Mouse (Mus musculus): Measurements from ENCODE around the gene Grm7. TPM values are rescaled to one million over a fixed set of nuclear protein-coding genes. Genes with fewer than 3 reads are reported as not detected.

Gene Grm7
- total and polyA plus RNA-seq, 2 experiments from 2014 or later: 0.03 TPM; not detected in 1

DNA sequence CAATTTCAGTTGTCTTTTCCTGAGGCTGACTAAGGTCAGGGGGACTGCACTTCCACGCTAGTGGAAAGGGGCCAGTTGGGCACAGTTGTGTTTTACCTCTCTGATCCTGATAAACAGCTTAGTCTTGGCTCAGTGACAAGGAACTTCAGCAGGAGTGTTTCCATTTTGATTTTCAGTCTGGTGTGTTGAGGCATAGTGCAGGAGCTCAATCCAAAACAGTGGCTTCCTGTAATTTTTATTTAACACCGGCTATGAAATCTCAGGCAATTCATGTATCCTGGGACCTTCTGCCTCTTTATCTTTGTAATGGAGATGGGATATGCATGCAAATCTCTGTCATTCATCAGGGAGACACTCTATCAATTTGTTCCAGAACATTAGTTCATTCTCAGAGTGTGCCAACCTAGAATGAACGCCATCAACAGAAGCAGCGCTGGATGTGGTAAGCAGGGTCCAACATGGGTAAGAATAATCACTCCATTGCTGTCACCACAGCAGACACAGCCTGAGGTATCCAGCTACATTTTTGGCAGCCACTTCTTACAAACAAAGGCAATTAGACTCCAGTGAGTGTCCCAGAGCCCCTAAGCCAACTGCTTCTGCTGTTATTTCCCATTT is 926.2 kb downstream of the Grm7 start:
- H3K4me2 ChIP-seq (ENCODE audit: low read depth, low read length): no peak overlapping the region
- no peak overlapping the region for H3K9ac ChIP-seq (replicated peaks; ENCODE audit: low read depth, low read length)
- no peak overlapping the region for H3K4me3 ChIP-seq (ENCODE audit: low read depth, low read length)
- 50% methylated on average over 4 of the region's 4 CpGs for WGBS
- DNase-seq (ENCODE audit: low spot score) (no peak), ATAC-seq (ENCODE audit: insufficient read depth, low read depth) (no peak)
- no peaks in the 10 kb centered on the region for H3K27me3 ChIP-seq (ENCODE audit: control insufficient read depth, insufficient read depth, low read length)
- no peaks in the 10 kb centered on the region for H3K4me1 ChIP-seq (ENCODE audit: control insufficient read depth, insufficient read depth)
- TF ChIP-seq CTCF (IDR thresholded peaks at IDR 0.05; ENCODE audit: low read depth) (no peak), EP300 (IDR thresholded peaks at IDR 0.05; ENCODE audit: low read depth) (no peak)
- H3K36me3 ChIP-seq (replicated peaks; ENCODE audit: control insufficient read depth, insufficient read depth, low read length): no peaks in the 10 kb centered on the region
- no peak overlapping the region for H3K27ac ChIP-seq (ENCODE audit: low read depth)
- H3K9me3 ChIP-seq (replicated peaks; ENCODE audit: control insufficient read depth, low read length): 0 out of 2 replicates have a peak, but pooled peaks cover 7% of the 10 kb centered on the region

DNA sequence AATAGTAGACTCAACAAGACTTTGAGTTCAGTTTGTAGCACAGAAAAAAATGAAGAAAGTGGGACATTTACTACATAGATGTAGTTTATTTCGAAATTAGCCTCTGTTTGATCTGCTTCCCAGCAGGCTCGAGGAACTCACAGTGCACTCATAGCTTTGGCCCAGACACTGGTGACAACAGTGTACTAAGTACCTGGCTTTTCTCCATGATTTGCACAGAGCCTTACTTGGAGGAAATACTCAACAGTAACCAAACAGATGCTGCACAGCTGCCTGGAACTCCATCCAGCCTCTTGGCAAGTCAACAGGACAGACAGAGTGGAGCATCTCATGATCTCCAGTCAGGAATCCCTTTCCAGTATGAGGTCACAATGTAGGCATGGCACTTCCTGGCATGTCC is 939.5 kb downstream of the Grm7 start:
- no peak overlapping the region for H3K4me2 ChIP-seq (ENCODE audit: low read depth, low read length)
- H3K36me3 ChIP-seq (replicated peaks; ENCODE audit: control insufficient read depth, insufficient read depth, low read length): no peaks in the 10 kb centered on the region
- no peak overlapping the region for H3K27ac ChIP-seq (ENCODE audit: low read depth)
- 0 out of 2 replicates have a peak, but pooled peaks have one; percentile 47 for ATAC-seq (ENCODE audit: insufficient read depth, low read depth)
- H3K4me1 ChIP-seq (ENCODE audit: control insufficient read depth, insufficient read depth): no peaks in the 10 kb centered on the region
- no peaks in the 10 kb centered on the region for H3K9me3 ChIP-seq (replicated peaks; ENCODE audit: control insufficient read depth, low read length)
- TF ChIP-seq CTCF (IDR thresholded peaks at IDR 0.05; ENCODE audit: low read depth) (no peak), EP300 (IDR thresholded peaks at IDR 0.05; ENCODE audit: low read depth) (no peak)
- H3K27me3 ChIP-seq (ENCODE audit: control insufficient read depth, insufficient read depth, low read length): no peaks in the 10 kb centered on the region
- no peak overlapping the region for H3K4me3 ChIP-seq (ENCODE audit: low read depth, low read length)
- H3K9ac ChIP-seq (replicated peaks; ENCODE audit: low read depth, low read length): no peak overlapping the region
- DNase-seq (ENCODE audit: low spot score): no peak
- 44% methylated on average over 2 of the region's 2 CpGs for WGBS

DNA sequence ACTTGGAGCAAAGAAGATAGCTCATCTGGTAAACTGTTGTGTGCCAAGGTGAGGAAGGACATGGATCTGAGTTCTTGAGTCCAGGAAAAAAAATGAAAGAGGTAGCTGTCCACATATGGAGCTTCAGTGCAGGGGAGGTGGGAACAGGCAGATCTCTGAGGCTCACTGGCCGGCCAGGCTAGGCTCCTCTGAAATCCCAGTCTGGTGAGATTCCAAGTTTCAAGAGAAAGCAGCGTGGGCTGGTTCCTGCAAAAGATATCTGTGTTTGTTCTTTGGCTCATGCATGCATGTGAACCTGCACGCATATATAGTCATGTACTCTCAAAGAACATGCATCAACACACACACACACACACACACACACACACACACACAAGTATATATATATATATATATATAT is 942.2 kb downstream of the Grm7 start:
- H3K9me3 ChIP-seq (replicated peaks; ENCODE audit: control insufficient read depth, low read length): no peaks in the 10 kb centered on the region
- no peaks in the 10 kb centered on the region for H3K36me3 ChIP-seq (replicated peaks; ENCODE audit: control insufficient read depth, insufficient read depth, low read length)
- 62% methylated on average over 3 of the region's 3 CpGs for WGBS
- ATAC-seq (ENCODE audit: insufficient read depth, low read depth) (no peak), DNase-seq (ENCODE audit: low spot score) (no peak)
- H3K4me1 ChIP-seq (ENCODE audit: control insufficient read depth, insufficient read depth): no peaks in the 10 kb centered on the region
- no peak overlapping the region for H3K9ac ChIP-seq (replicated peaks; ENCODE audit: low read depth, low read length)
- H3K4me3 ChIP-seq (ENCODE audit: low read depth, low read length): no peak overlapping the region
- no peak overlapping the region for H3K27ac ChIP-seq (ENCODE audit: low read depth)
- no peaks in the 10 kb centered on the region for H3K27me3 ChIP-seq (ENCODE audit: control insufficient read depth, insufficient read depth, low read length)
- TF ChIP-seq CTCF (IDR thresholded peaks at IDR 0.05; ENCODE audit: low read depth) (no peak), EP300 (IDR thresholded peaks at IDR 0.05; ENCODE audit: low read depth) (no peak)
- H3K4me2 ChIP-seq (ENCODE audit: low read depth, low read length): no peak overlapping the region

DNA sequence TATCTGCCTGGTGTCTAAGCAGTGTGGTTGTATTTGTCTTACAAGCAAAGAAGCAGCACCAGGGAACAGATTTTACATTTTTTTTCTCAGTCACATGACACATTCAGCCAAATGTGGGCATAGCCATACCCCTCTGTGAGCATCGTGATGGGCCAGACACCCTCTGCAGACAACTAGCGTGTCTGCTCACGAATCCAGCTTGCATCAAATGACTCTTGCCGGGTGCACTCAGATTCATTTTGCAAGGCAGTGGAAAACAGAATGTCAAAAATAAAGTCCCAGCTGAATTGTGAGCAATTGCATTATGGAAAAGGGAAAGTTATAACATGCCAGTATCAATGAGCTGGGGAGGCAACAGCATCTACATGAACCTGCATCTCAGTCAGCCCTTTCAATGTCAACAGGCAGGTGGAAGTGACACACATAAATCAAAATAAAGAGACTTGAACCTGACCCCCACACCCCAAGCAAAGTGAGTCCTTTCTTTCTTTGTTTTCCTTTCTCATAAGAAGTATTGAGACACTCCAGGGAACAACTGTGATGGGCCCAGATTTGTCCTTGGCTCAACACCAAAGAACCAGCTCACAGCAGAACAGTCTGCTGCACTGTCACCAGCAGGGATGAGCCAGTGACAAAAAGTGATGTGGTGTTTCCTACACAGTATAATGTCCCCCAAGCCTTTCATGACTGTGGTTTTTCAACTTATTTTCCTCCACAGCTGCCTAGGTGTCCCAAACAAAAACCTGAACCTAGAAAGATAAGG is 956.7 kb downstream of the Grm7 start:
- Histone ChIP-seq H3K9ac (replicated peaks; ENCODE audit: low read depth, low read length) (no peak overlapping the region), H3K27ac (ENCODE audit: low read depth) (no peak overlapping the region), H3K36me3 (replicated peaks; ENCODE audit: control insufficient read depth, insufficient read depth, low read length) (no peaks in the 10 kb centered on the region), H3K4me1 (ENCODE audit: control insufficient read depth, insufficient read depth) (no peaks in the 10 kb centered on the region), H3K4me3 (ENCODE audit: low read depth, low read length) (no peak overlapping the region), H3K9me3 (replicated peaks; ENCODE audit: control insufficient read depth, low read length) (no peaks in the 10 kb centered on the region), H3K27me3 (ENCODE audit: control insufficient read depth, insufficient read depth, low read length) (no peaks in the 10 kb centered on the region), H3K4me2 (ENCODE audit: low read depth, low read length) (no peak overlapping the region)
- TF ChIP-seq EP300 (IDR thresholded peaks at IDR 0.05; ENCODE audit: low read depth) (no peak), CTCF (IDR thresholded peaks at IDR 0.05; ENCODE audit: low read depth) (no peak)
- DNase-seq (ENCODE audit: low spot score) (no peak), ATAC-seq (ENCODE audit: insufficient read depth, low read depth) (no peak)
- 79% methylated on average over 4 of the region's 4 CpGs for WGBS

DNA sequence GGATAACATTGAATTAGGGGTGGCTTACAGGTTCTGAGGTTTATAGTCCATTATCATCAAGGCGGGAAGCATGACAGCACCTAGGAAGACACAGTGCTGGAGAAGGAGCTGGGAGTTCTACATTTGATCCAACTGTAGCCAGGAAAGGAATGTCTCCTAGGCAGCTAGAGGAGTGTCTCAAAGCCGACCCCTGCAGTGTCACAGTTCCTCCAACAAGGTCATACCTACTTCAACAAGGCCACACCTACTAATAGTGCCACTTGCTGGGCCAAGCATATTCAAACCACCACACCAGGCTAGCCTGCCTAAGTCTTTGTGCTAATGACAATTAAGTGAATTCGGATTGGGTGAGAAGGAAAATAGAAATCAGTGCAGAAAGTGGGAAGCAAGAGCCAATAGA is 965.0 kb downstream of the Grm7 start:
- 66% methylated on average over 3 of the region's 3 CpGs for WGBS
- Histone ChIP-seq H3K9me3 (replicated peaks; ENCODE audit: control insufficient read depth, low read length) (no peaks in the 10 kb centered on the region), H3K9ac (replicated peaks; ENCODE audit: low read depth, low read length) (no peak overlapping the region), H3K27me3 (ENCODE audit: control insufficient read depth, insufficient read depth, low read length) (no peaks in the 10 kb centered on the region), H3K27ac (ENCODE audit: low read depth) (no peak overlapping the region), H3K4me1 (ENCODE audit: control insufficient read depth, insufficient read depth) (peaks cover 4% of the 10 kb centered on the region; the same call in 1 of the 2 replicates), H3K4me3 (ENCODE audit: low read depth, low read length) (no peak overlapping the region), H3K4me2 (ENCODE audit: low read depth, low read length) (no peak overlapping the region), H3K36me3 (replicated peaks; ENCODE audit: control insufficient read depth, insufficient read depth, low read length) (no peaks in the 10 kb centered on the region)
- ATAC-seq (ENCODE audit: insufficient read depth, low read depth) (no peak), DNase-seq (ENCODE audit: low spot score) (no peak)
- TF ChIP-seq CTCF (IDR thresholded peaks at IDR 0.05; ENCODE audit: low read depth) (no peak), EP300 (IDR thresholded peaks at IDR 0.05; ENCODE audit: low read depth) (no peak)
